Mouse (Mus musculus) midbrain, embryonic 13.5 days (tissue): ENCODE data around the gene Vps45. TPM values are rescaled to one million over a fixed set of nuclear protein-coding genes. Genes with fewer than 3 reads are reported as not detected.
A peak's percentile ranks its signal among the peaks of the same experiment; 100 is the strongest.

ENCODE experiments used
- ATAC-seq: fragments of 200-750 bp; cut with Nextera tagmentation; 2 replicates; pipeline ENCODE4 v1.8.0; 2017; ENCODE audit warnings: mild to moderate bottlenecking, moderate TSS enrichment, moderate library complexity
- H3K27ac ChIP-seq: fragments of 300-500 bp; sonication (generic); 2 replicates; pipeline ENCODE4 v1.5.1; 2015; ENCODE audit warnings: inconsistent platforms, mild to moderate bottlenecking, moderate library complexity
- H3K27me3 ChIP-seq: fragments of 300-500 bp; sonication (generic); 2 replicates; pipeline ENCODE4 v1.6.1; 2015; ENCODE audit warnings: mild to moderate bottlenecking, inconsistent platforms
- H3K36me3 ChIP-seq: fragments of 300-500 bp; sonication (generic); 2 replicates; pipeline ENCODE4 v1.6.1; 2015; ENCODE audit warnings: mild to moderate bottlenecking, inconsistent platforms
- H3K4me1 ChIP-seq: fragments of 300-500 bp; sonication (generic); replicated peaks from 2 replicates; pipeline ENCODE4 v1.6.1; 2015; ENCODE audit warnings: inconsistent platforms
- H3K4me2 ChIP-seq: fragments of 300-500 bp; sonication (generic); replicated peaks from 2 replicates; pipeline ENCODE4 v1.6.1; 2015; ENCODE audit warnings: moderate library complexity, mild to moderate bottlenecking, inconsistent platforms
- H3K4me3 ChIP-seq: fragments of 300-500 bp; sonication (generic); replicated peaks from 2 replicates; pipeline ENCODE4 v1.5.1; 2015; ENCODE audit warnings: mild to moderate bottlenecking, inconsistent platforms
- H3K9ac ChIP-seq: fragments of 300-500 bp; sonication (generic); replicated peaks from 2 replicates; pipeline ENCODE4 v1.6.1; 2015; ENCODE audit warnings: mild to moderate bottlenecking, inconsistent platforms
- H3K9me3 ChIP-seq: fragments of 300-500 bp; sonication (generic); 2 replicates; pipeline ENCODE4 v1.6.1; 2016; ENCODE audit warnings: mild to moderate bottlenecking, inconsistent platforms
- WGBS: fragments of 180-500 bp; shearing (Covaris S2); methylation state at CpG from one replicate; pipeline ENCODE4 v1.1.7; 2015; 5-methylcytosine and 5-hydroxymethylcytosine counted together
- polyA plus RNA-seq: library from polyadenylated mRNA; unstranded; fragments of >200 nt; fragmentation: Nextera tagmentation; extraction: Ambion mirVana; gene quantifications from 2 replicates; pipeline ENCODE4 v1.2.1, GENCODE M21; 2015

Gene Vps45
- polyA plus RNA-seq, 1 experiment from 2014 or later, result 63.7 TPM

GRCm38 (mm10) chr3:95992990-95993603 is 65.2 kb downstream of the Vps45 start:
- Histone ChIP-seq H3K27ac (peak overlapping the region; percentile 99), H3K4me1 (peaks cover 54% of the 10 kb centered on the region), H3K27me3 (no peaks in the 10 kb centered on the region), H3K4me3 (peak overlapping the region; percentile 86), H3K9ac (peak overlapping the region; percentile 89), H3K4me2 (peak overlapping the region; percentile 88), H3K9me3 (no peaks in the 10 kb centered on the region), H3K36me3 (peaks cover 46% of the 10 kb centered on the region)
- ATAC-seq, result no peak
- WGBS, result 56% methylated on average over 5 of the region's 5 CpGs

GRCm38 (mm10) chr3:95990413-95990941 is 67.8 kb downstream of the Vps45 start:
- 92% methylated on average over 12 of the region's 12 CpGs for WGBS
- Histone ChIP-seq H3K9ac (no peak overlapping the region), H3K27me3 (no peaks in the 10 kb centered on the region), H3K27ac (no peak overlapping the region), H3K4me1 (peaks cover 53% of the 10 kb centered on the region), H3K9me3 (no peaks in the 10 kb centered on the region), H3K4me3 (no peak overlapping the region), H3K36me3 (peaks cover 55% of the 10 kb centered on the region), H3K4me2 (no peak overlapping the region)
- ATAC-seq, result no peak

- WGBS, result 71% methylated on average over 10 of the region's 10 CpGs
Observed at GRCm38 (mm10) chr3:95988969-95989368, 69.3 kb downstream of the Vps45 start.

GRCm38 (mm10) chr3:95988138-95988537 is 70.1 kb downstream of the Vps45 start:
- no peaks in the 10 kb centered on the region for H3K9me3 ChIP-seq
- H3K36me3 ChIP-seq, result peaks cover 55% of the 10 kb centered on the region
- no peak overlapping the region for H3K4me3 ChIP-seq
- WGBS, result 95% methylated on average over 1 of the region's 1 CpGs
- no peaks in the 10 kb centered on the region for H3K27me3 ChIP-seq
- no peak overlapping the region for H3K27ac ChIP-seq
- ATAC-seq, result no peak
- H3K4me1 ChIP-seq, result peaks cover 51% of the 10 kb centered on the region
- no peak overlapping the region for H3K9ac ChIP-seq
- H3K4me2 ChIP-seq, result no peak overlapping the region

More at GRCm38 (mm10) chr3:95988969-95989368, 69.3 kb downstream of the Vps45 start:
- peaks cover 59% of the 10 kb centered on the region for H3K4me1 ChIP-seq
- no peak overlapping the region for H3K4me3 ChIP-seq
- peaks cover 55% of the 10 kb centered on the region for H3K36me3 ChIP-seq
- H3K9ac ChIP-seq, result no peak overlapping the region
- H3K9me3 ChIP-seq, result no peaks in the 10 kb centered on the region
- H3K27ac ChIP-seq, result peak overlapping the region; percentile 30; the same call in 1 of the 2 replicates
- H3K4me2 ChIP-seq, result no peak overlapping the region
- ATAC-seq, result no peak
- H3K27me3 ChIP-seq, result no peaks in the 10 kb centered on the region

GRCm38 (mm10) chr3:95987386-95988110 is 70.7 kb downstream of the Vps45 start:
- Histone ChIP-seq H3K4me2 (no peak overlapping the region), H3K4me1 (peaks cover 45% of the 10 kb centered on the region), H3K36me3 (peaks cover 54% of the 10 kb centered on the region), H3K27me3 (no peaks in the 10 kb centered on the region), H3K4me3 (no peak overlapping the region), H3K9ac (no peak overlapping the region), H3K27ac (no peak overlapping the region), H3K9me3 (no peaks in the 10 kb centered on the region)
- ATAC-seq, result no peak
- WGBS, result 76% methylated on average over 6 of the region's 6 CpGs

GRCm38 (mm10) chr3:95986984-95987383 is 71.3 kb downstream of the Vps45 start:
- no peak for ATAC-seq
- Histone ChIP-seq H3K9me3 (no peaks in the 10 kb centered on the region), H3K9ac (no peak overlapping the region), H3K4me1 (peaks cover 39% of the 10 kb centered on the region), H3K4me2 (no peak overlapping the region), H3K27me3 (no peaks in the 10 kb centered on the region), H3K36me3 (peaks cover 48% of the 10 kb centered on the region), H3K27ac (0 out of 2 replicates have a peak overlapping the region, but pooled peaks have one; percentile 94), H3K4me3 (no peak overlapping the region)
- WGBS, result 81% methylated on average over 4 of the region's 4 CpGs

GRCm38 (mm10) chr3:95986001-95986622 is 72.2 kb downstream of the Vps45 start:
- Histone ChIP-seq H3K9me3 (no peaks in the 10 kb centered on the region), H3K27ac (peak overlapping the region; percentile 94), H3K4me2 (peak overlapping the region; percentile 49), H3K27me3 (0 out of 2 replicates have a peak, but pooled peaks cover 3% of the 10 kb centered on the region), H3K36me3 (peaks cover 39% of the 10 kb centered on the region), H3K4me3 (peak overlapping the region; percentile 22), H3K9ac (peak overlapping the region; percentile 53), H3K4me1 (peaks cover 33% of the 10 kb centered on the region)
- WGBS, result 2% methylated on average over 21 of the region's 21 CpGs
- 0 out of 2 replicates have a peak, but pooled peaks have one; percentile 10 for ATAC-seq

- H3K4me2 ChIP-seq, result peak overlapping the region; percentile 49
- H3K4me3 ChIP-seq, result peak overlapping the region; percentile 22
- peak overlapping the region; percentile 94 for H3K27ac ChIP-seq
- peaks cover 33% of the 10 kb centered on the region for H3K4me1 ChIP-seq
- 4% methylated on average over 12 of the region's 12 CpGs for WGBS
- H3K36me3 ChIP-seq, result peaks cover 32% of the 10 kb centered on the region
- no peaks in the 10 kb centered on the region for H3K9me3 ChIP-seq
- ATAC-seq, result peak; percentile 91
- peak overlapping the region; percentile 53 for H3K9ac ChIP-seq
- 0 out of 2 replicates have a peak, but pooled peaks cover 4% of the 10 kb centered on the region for H3K27me3 ChIP-seq
Observed at GRCm38 (mm10) chr3:95985209-95986000, 72.9 kb downstream of the Vps45 start.

GRCm38 (mm10) chr3:95982129-95982528 is 76.1 kb downstream of the Vps45 start:
- Histone ChIP-seq H3K4me1 (peaks cover 27% of the 10 kb centered on the region), H3K4me2 (no peak overlapping the region), H3K9ac (no peak overlapping the region), H3K27ac (no peak overlapping the region), H3K36me3 (no peaks in the 10 kb centered on the region), H3K9me3 (no peaks in the 10 kb centered on the region), H3K27me3 (0 out of 2 replicates have a peak, but pooled peaks cover 4% of the 10 kb centered on the region), H3K4me3 (no peak overlapping the region)
- 89% methylated on average over 4 of the region's 4 CpGs for WGBS
- ATAC-seq, result no peak

GRCm38 (mm10) chr3:95980276-95980970 is 77.8 kb downstream of the Vps45 start:
- Histone ChIP-seq H3K36me3 (no peaks in the 10 kb centered on the region), H3K27ac (no peak overlapping the region), H3K4me1 (peaks cover 10% of the 10 kb centered on the region), H3K9me3 (no peaks in the 10 kb centered on the region), H3K4me2 (no peak overlapping the region), H3K27me3 (0 out of 2 replicates have a peak, but pooled peaks cover 4% of the 10 kb centered on the region), H3K9ac (no peak overlapping the region), H3K4me3 (no peak overlapping the region)
- WGBS, result 89% methylated on average over 12 of the region's 12 CpGs
- no peak for ATAC-seq

- Histone ChIP-seq H3K36me3 (no peaks in the 10 kb centered on the region), H3K9ac (no peak overlapping the region), H3K27ac (no peak overlapping the region), H3K27me3 (0 out of 2 replicates have a peak, but pooled peaks cover 12% of the 10 kb centered on the region), H3K4me3 (no peak overlapping the region), H3K4me2 (no peak overlapping the region), H3K9me3 (no peaks in the 10 kb centered on the region), H3K4me1 (peaks cover 8% of the 10 kb centered on the region)
- WGBS, result 80% methylated on average over 9 of the region's 9 CpGs
- ATAC-seq, result no peak
Observed at GRCm38 (mm10) chr3:95978265-95978664, 80.0 kb downstream of the Vps45 start.
